ENCODE assay signal across 12 mouse cellular contexts in the genomic region with DNA sequence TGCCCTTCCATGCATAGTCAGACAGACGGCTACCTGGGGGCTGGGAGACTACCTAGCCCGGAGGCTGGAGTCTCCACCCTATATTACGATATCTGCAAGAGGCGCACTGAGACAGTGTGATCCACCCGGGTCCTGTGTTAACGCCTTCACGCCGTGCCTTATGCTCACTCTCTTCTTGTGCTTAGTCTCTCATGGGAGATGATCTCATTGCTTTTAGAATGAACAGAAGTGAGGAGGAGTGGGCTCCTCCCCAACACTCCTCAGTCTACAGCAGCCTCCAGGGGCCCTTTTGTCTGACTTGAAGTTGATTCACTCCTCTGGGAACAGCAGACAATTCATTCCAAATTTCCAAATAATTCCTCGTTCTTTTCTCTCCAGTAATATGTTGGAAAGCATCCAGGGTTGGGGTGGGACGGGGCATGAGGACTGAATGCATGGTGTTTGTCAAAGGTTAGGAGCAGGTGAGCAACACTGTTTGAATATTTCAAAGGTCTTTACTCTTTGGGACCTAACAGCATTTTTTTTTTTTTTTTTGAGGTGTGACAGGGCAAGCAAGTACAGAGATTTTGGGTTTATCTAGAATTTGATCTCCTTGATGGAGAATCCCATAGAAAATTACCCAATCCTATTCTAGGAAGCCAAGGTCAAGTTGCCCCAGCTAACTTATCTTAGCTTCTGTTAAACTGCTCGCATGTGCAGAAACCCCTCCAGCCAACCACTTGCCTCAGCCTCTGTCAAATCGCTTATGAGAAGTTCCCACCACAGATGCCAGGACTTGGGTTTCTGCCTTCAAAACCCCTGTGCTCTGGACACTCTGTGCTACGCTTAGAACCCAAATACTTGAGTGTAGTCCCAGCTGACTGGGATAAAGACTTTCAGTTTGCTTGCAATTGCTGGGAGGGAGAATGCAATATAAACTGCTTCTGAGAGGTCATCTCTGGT. TPM values are rescaled to one million over a fixed set of nuclear protein-coding genes. Genes with fewer than 3 reads are reported as not detected.
DNase-seq lines count a peak whose midpoint lies in the region; ATAC-seq and TF ChIP-seq lines count a peak whose summit lies in the region.
"Had no signal": no experiment of that assay in that cellular context is flagged by ENCODE, and none has a peak within 500 bp of the region (broad histone marks: within the 10 kb centered on the region; RNA-seq: fewer than 3 reads in every experiment).

No protein-coding gene starts in this region.

- no peaks in the 10 kb centered on the region for H3K27me3 ChIP-seq in CH12.LX (replicated peaks)
- no peaks in the 10 kb centered on the region for H3K27me3 ChIP-seq in liver, embryonic 15.5 days
- H3K27me3 ChIP-seq: lung, embryonic 15.5 days had no signal

- H3K4me3 ChIP-seq in CH12.LX (replicated peaks in 1 of 3; ENCODE audit: low read depth in 2 of 3, low read length in 2 of 3, poor library complexity in 1 of 3): no peak overlapping the region
- H3K4me3 ChIP-seq in liver, embryonic 15.5 days (replicated peaks): no peak overlapping the region
- H3K4me3 ChIP-seq: lung, embryonic 15.5 days had no signal

- no peaks in the 10 kb centered on the region for H3K36me3 ChIP-seq in CH12.LX (replicated peaks in 1 of 2; ENCODE audit: control insufficient read depth in 1 of 2, insufficient read depth in 1 of 2, low read length in 1 of 2)
- no peaks in the 10 kb centered on the region for H3K36me3 ChIP-seq in liver, embryonic 15.5 days (replicated peaks)
- H3K36me3 ChIP-seq: lung, embryonic 15.5 days had no signal

- dilution Hi-C loops in CH12.LX (cut with MboI; ENCODE audit: extremely low pct_ligation_motif_present, extremely low pct_unique_long_range_greater_than_20kb, low sequenced_read_pairs): no loop called here

- peak overlapping the region; percentile 65 for H3K4me2 ChIP-seq in CH12.LX (ENCODE audit: insufficient read depth, low read depth, poor library complexity, severe bottlenecking)
- H3K4me2 ChIP-seq in liver, embryonic 15.5 days: no peak overlapping the region
- H3K4me2 ChIP-seq: lung, embryonic 15.5 days had no signal

- DNase-seq in heart, adult 11 months: peak; percentile 95
- no peak for DNase-seq in heart, postnatal 4 days
- no peak for DNase-seq in CH12.LX (ENCODE audit: extremely low read depth)
- peak; percentile 28 for DNase-seq in fat pad, adult 2 months (ENCODE audit: extremely low read depth, low read depth, low spot score)
- no peak for DNase-seq in lung, postnatal 10 days
- no peak for DNase-seq in adrenal gland, adult 18-20 months (ENCODE audit: low spot score in 2 of 2)
- DNase-seq in cerebellum, adult 9-10 months: no peak
- DNase-seq: adrenal gland, adult 8-10 months; kidney, postnatal 10 days; retina, postnatal 1 day had no signal

- peaks cover 4 to 48% of the 10 kb centered on the region in 2 experiments; a peak in 2 of 4 replicates for H3K4me1 ChIP-seq in CH12.LX (ENCODE audit: control insufficient read depth in 1 of 2, insufficient read depth in 2 of 2)
- peaks cover 31% of the 10 kb centered on the region for H3K4me1 ChIP-seq in liver, embryonic 15.5 days (replicated peaks)

- no peak for TF ChIP-seq EP300 in CH12.LX (IDR thresholded peaks at IDR 0.05; ENCODE audit: low read length)

- TF ChIP-seq CTCF in CH12.LX (conservative IDR thresholded peaks at IDR 0.05 in 1 of 2, IDR thresholded peaks at IDR 0.05 in 1 of 2; ENCODE audit: low read depth in 2 of 2, low read length in 2 of 2): no peak

- no peak for TF ChIP-seq POLR2A in CH12.LX (IDR thresholded peaks at IDR 0.05; ENCODE audit: low read depth, low read length)

- 39% methylated on average over 13 of the region's 13 CpGs for WGBS in liver, embryonic 15.5 days (ENCODE audit: insufficient replicate concordance)

- H3K79me2 ChIP-seq in CH12.LX (replicated peaks; ENCODE audit: control insufficient read depth, extremely low read depth, insufficient read depth, poor library complexity, severe bottlenecking): no peaks in the 10 kb centered on the region

- in situ Hi-C loops in CH12.LX (cut with MboI; ENCODE audit: low pct_ligation_motif_present, low pct_unique_long_range_greater_than_20kb, low sequenced_read_pairs): no loop called here

- H3K27ac ChIP-seq in CH12.LX (ENCODE audit: insufficient read depth, low read depth): no peak overlapping the region
- no peak overlapping the region for H3K27ac ChIP-seq in liver, embryonic 15.5 days (replicated peaks)
- H3K27ac ChIP-seq: lung, embryonic 15.5 days had no signal

- no peak for TF ChIP-seq RAD21 in CH12.LX (IDR thresholded peaks at IDR 0.05; ENCODE audit: low read depth, low read length)

- H3K9ac ChIP-seq in CH12.LX (ENCODE audit: insufficient read depth, low read depth): no peak overlapping the region
- H3K9ac ChIP-seq in liver, embryonic 15.5 days: no peak overlapping the region
- H3K9ac ChIP-seq: lung, embryonic 15.5 days had no signal

- no peaks in the 10 kb centered on the region for H3K9me3 ChIP-seq in CH12.LX (replicated peaks; ENCODE audit: low read length)
- no peaks in the 10 kb centered on the region for H3K9me3 ChIP-seq in liver, embryonic 15.5 days (replicated peaks)
- H3K9me3 ChIP-seq: lung, embryonic 15.5 days had no signal

- 0 out of 2 replicates have a peak, but pooled peaks have one; percentile 37 for ATAC-seq in liver, embryonic 15.5 days (ENCODE audit: insufficient read depth)

TF ChIP-seq in CH12.LX, 34 proteins besides CTCF, POLR2A, EP300 and RAD21:
- TF ChIP-seq KAT2A (IDR thresholded peaks at IDR 0.05; ENCODE audit: insufficient replicate concordance, low read length) (no peak), ZNF384 (IDR thresholded peaks at IDR 0.05; ENCODE audit: low read depth, low read length) (peak; percentile 35; the same call in 1 of the 2 replicates), JUN (IDR thresholded peaks at IDR 0.05; ENCODE audit: insufficient read depth, low read depth, low read length) (peak; percentile 10; the same call in 1 of the 2 replicates)

RNA-seq across cellular contexts. Expression of gene Nsmce1, which starts 8.8 kb away (rescaled TPM):
- 10 to 100 TPM; 43.3 to 46.1 TPM for total RNA-seq in heart, postnatal 4 days (2021)
- total RNA-seq in CH12.LX (2012; rRNA removed): 56.1 and 74.8 TPM in 2 replicates
- 61.9 and 70.5 TPM in 2 replicates for total RNA-seq in CH12.LX (2014; rRNA removed)
- polyA plus RNA-seq in CH12.LX (2012; ENCODE audit: insufficient read length, low read depth): 52.0 and 52.5 TPM in 2 replicates
- polyA plus RNA-seq in liver, embryonic 15.5 days (2015; fragmentation: Nextera tagmentation; extraction: Ambion mirVana): 73.8 and 75.2 TPM in 2 replicates
- total RNA-seq in adrenal gland, adult 18-20 months (2021): 10 to 100 TPM; 28.7 to 36.5 TPM

RNA-seq across cellular contexts. Expression of gene Il4ra, which starts 51.7 kb away (rescaled TPM):
- 10 to 100 TPM; 22.2 to 23.7 TPM for total RNA-seq in heart, postnatal 4 days (2021)
- total RNA-seq in CH12.LX (2012; rRNA removed): 15.8 and 18.2 TPM in 2 replicates
- 20.7 and 26.4 TPM in 2 replicates for total RNA-seq in CH12.LX (2014; rRNA removed)
- 25.4 and 27.4 TPM in 2 replicates for polyA plus RNA-seq in CH12.LX (2012; ENCODE audit: insufficient read length, low read depth)
- 4.6 and 6.4 TPM in 2 replicates for polyA plus RNA-seq in liver, embryonic 15.5 days (2015; fragmentation: Nextera tagmentation; extraction: Ambion mirVana)
- total RNA-seq in adrenal gland, adult 18-20 months (2021): 100 to 1,000 TPM in 1 of 2 experiments, 10 to 100 TPM in 1; 39.6 to 199 TPM

RNA-seq across cellular contexts. Expression of gene Kdm8, which starts 55.7 kb away (rescaled TPM):
- total RNA-seq in heart, postnatal 4 days (2021): 1 to 10 TPM; 4.4 to 5.3 TPM
- total RNA-seq in CH12.LX (2012; rRNA removed) (5.0 and 7.9 TPM in 2 replicates), CH12.LX (2014; rRNA removed) (8.7 and 8.9 TPM in 2 replicates)
- polyA plus RNA-seq in CH12.LX (2012; ENCODE audit: insufficient read length, low read depth): 6.6 and 6.7 TPM in 2 replicates
- polyA plus RNA-seq in liver, embryonic 15.5 days (2015; fragmentation: Nextera tagmentation; extraction: Ambion mirVana): 6.3 and 6.5 TPM in 2 replicates
- total RNA-seq in adrenal gland, adult 18-20 months (2021): 1 to 10 TPM; 2.6 to 4.1 TPM

Comparison
In these comparisons a context has a peak if more than half of its experiments do, and no peak if none do; other contexts are left out.
1. DNase-seq: peak in heart, adult 11 months (single experiment) and fat pad, adult 2 months (single experiment); none in heart, postnatal 4 days (single experiment), CH12.LX (single experiment), lung, postnatal 10 days (single experiment), adrenal gland, adult 18-20 months (0 of 2) and cerebellum, adult 9-10 months (single experiment).